Mouse (Mus musculus) lung, postnatal 0 days (tissue): ENCODE measurements around the gene Bnc1.

Source experiments
- CTCF ChIP-seq: IDR thresholded peaks from 2 replicates; pipeline ENCODE4 v1.5.1; 2016; ENCODE audit warnings: antibody characterized with exemption, mild to moderate bottlenecking
- EP300 ChIP-seq: IDR thresholded peaks from 2 replicates; pipeline ENCODE4 v1.6.1; 2016; ENCODE audit warnings: antibody characterized with exemption, mild to moderate bottlenecking, control low read depth

DNA sequence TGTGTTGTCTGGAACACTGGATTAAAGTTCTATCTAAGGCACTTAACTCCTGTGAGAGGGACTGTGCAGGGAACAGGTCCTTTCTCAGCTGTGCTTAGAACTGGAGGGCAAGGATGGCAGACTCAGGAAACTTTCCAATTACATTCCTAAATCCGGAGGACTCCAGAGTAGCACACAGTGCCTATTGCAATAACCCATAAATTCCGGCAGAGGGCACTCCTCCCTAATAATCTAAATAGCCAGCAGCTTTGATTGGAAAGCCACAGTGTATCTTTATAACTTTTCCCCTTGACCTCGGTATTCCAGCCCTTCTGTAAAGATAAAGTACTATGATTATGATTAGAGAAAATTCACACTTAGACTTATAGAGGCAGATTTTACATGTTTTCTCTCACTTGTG, 32.4 kb downstream of the Bnc1 start:
- peak; percentile 86 for TF ChIP-seq CTCF
- TF ChIP-seq EP300 = no peak
